Mouse (Mus musculus) cerebellum, adult 9-11 months (tissue): ENCODE results near the gene Chic2.

Experiments used
- DNase-seq: peaks from one replicate; pipeline ENCODE4 v3.0.0; 2022

Gene Chic2

GRCm38 (mm10) chr5:74974061-74974581 lies 70.5 kb downstream of the Chic2 start:
- DNase-seq: no peak

- DNase-seq: no peak
Measured at GRCm38 (mm10) chr5:74971418-74971817, 73.2 kb downstream of the Chic2 start.

- DNase-seq: no peak
Measured at GRCm38 (mm10) chr5:74969341-74969740, 75.2 kb downstream of the Chic2 start.

- no peak for DNase-seq
Measured at GRCm38 (mm10) chr5:74967882-74968281, 76.7 kb downstream of the Chic2 start.

GRCm38 (mm10) chr5:74966891-74967290 lies 77.7 kb downstream of the Chic2 start:
- no peak for DNase-seq

- no peak for DNase-seq
Measured at GRCm38 (mm10) chr5:74962771-74963170, 81.8 kb downstream of the Chic2 start.

- peak; percentile 5 for DNase-seq
Measured at GRCm38 (mm10) chr5:74960840-74961543, 83.6 kb downstream of the Chic2 start.

GRCm38 (mm10) chr5:74960306-74960705 lies 84.3 kb downstream of the Chic2 start:
- no peak for DNase-seq

GRCm38 (mm10) chr5:74957293-74958076 lies 87.1 kb downstream of the Chic2 start:
- DNase-seq: no peak

- DNase-seq: no peak
Measured at GRCm38 (mm10) chr5:74956335-74956734, 88.2 kb downstream of the Chic2 start.

- no peak for DNase-seq
Measured at GRCm38 (mm10) chr5:74955565-74955964, 89.0 kb downstream of the Chic2 start.

- DNase-seq: no peak
Measured at GRCm38 (mm10) chr5:74952938-74953337, 91.6 kb downstream of the Chic2 start.

- no peak for DNase-seq
Measured at GRCm38 (mm10) chr5:74951375-74951774, 93.2 kb downstream of the Chic2 start.

- no peak for DNase-seq
Measured at GRCm38 (mm10) chr5:74949298-74949697, 95.3 kb downstream of the Chic2 start.

GRCm38 (mm10) chr5:74948482-74948881 lies 96.1 kb downstream of the Chic2 start:
- no peak for DNase-seq
